Mouse (Mus musculus): Measurements from ENCODE around the gene Gjb2.

The Gjb2 gene

GRCm38 (mm10) chr14:57104106-57105023 is at the start of gene Gjb2:
Gene Gjb2, minus strand, starts transcription at chr14:57104702.
- DNase-seq (ENCODE audit: low spot score in 2 of 2): no peak

- DNase-seq (ENCODE audit: low spot score in 2 of 2): no peak
Observed at GRCm38 (mm10) chr14:57145741-57146140, 41.2 kb upstream of the Gjb2 start.

GRCm38 (mm10) chr14:57135265-57135664 is 30.8 kb upstream of the Gjb2 start:
- no peak for DNase-seq (ENCODE audit: low spot score in 2 of 2)

GRCm38 (mm10) chr14:57133161-57133661 is 28.7 kb upstream of the Gjb2 start, which contains the start of gene Gjb6:
Gene Gjb6, minus strand, starts transcription at chr14:57133611.
- no peak for DNase-seq (ENCODE audit: low spot score in 2 of 2)

GRCm38 (mm10) chr14:57127383-57127782 is 22.9 kb upstream of the Gjb2 start:
- no peak for DNase-seq (ENCODE audit: low spot score in 2 of 2)

GRCm38 (mm10) chr14:57122295-57122694 is 17.8 kb upstream of the Gjb2 start:
- no peak for DNase-seq (ENCODE audit: low spot score in 2 of 2)

GRCm38 (mm10) chr14:57115823-57116544 is 11.5 kb upstream of the Gjb2 start, which contains the start of gene Gm4491:
Gene Gm4491, minus strand, starts transcription at chr14:57115883.
- peak; percentile 52 to 57 for DNase-seq (ENCODE audit: low spot score in 2 of 2)

GRCm38 (mm10) chr14:57109194-57109593 is 4.7 kb upstream of the Gjb2 start:
- no peak for DNase-seq (ENCODE audit: low spot score in 2 of 2)

- DNase-seq (ENCODE audit: low spot score in 2 of 2): no peak
Observed at GRCm38 (mm10) chr14:57107916-57108315, 3.4 kb upstream of the Gjb2 start.

GRCm38 (mm10) chr14:57107091-57107490 is 2.6 kb upstream of the Gjb2 start:
- no peak for DNase-seq (ENCODE audit: low spot score in 2 of 2)

- no peak for DNase-seq (ENCODE audit: low spot score in 2 of 2)
Observed at GRCm38 (mm10) chr14:57105721-57106120, 1.2 kb upstream of the Gjb2 start.

GRCm38 (mm10) chr14:57105111-57105510 is 609 bp upstream of the Gjb2 start:
- no peak for DNase-seq (ENCODE audit: low spot score in 2 of 2)

- DNase-seq (ENCODE audit: low spot score in 2 of 2): no peak
Observed at GRCm38 (mm10) chr14:57103711-57104105, 794 bp downstream of the Gjb2 start.

GRCm38 (mm10) chr14:57103121-57103520 is 1.4 kb downstream of the Gjb2 start:
- no peak for DNase-seq (ENCODE audit: low spot score in 2 of 2)

- DNase-seq (ENCODE audit: low spot score in 2 of 2): no peak
Observed at GRCm38 (mm10) chr14:57101623-57102022, 2.9 kb downstream of the Gjb2 start.

GRCm38 (mm10) chr14:57095855-57096254 is 8.6 kb downstream of the Gjb2 start:
- no peak for DNase-seq (ENCODE audit: low spot score in 2 of 2)

- peak; percentile 25 to 37 for DNase-seq (ENCODE audit: low spot score in 2 of 2)
Observed at GRCm38 (mm10) chr14:57093029-57093428, 11.5 kb downstream of the Gjb2 start.

- no peak for DNase-seq (ENCODE audit: low spot score in 2 of 2)
Observed at GRCm38 (mm10) chr14:57090001-57090400, 14.5 kb downstream of the Gjb2 start.

GRCm38 (mm10) chr14:57089107-57089506 is 15.4 kb downstream of the Gjb2 start:
- DNase-seq (ENCODE audit: low spot score in 2 of 2): no peak

GRCm38 (mm10) chr14:57084180-57084668 is 20.3 kb downstream of the Gjb2 start:
- no peak for DNase-seq (ENCODE audit: low spot score in 2 of 2)

- DNase-seq (ENCODE audit: low spot score in 2 of 2): no peak
Observed at GRCm38 (mm10) chr14:57082863-57083262, 21.6 kb downstream of the Gjb2 start.

GRCm38 (mm10) chr14:57075537-57075936 is 29.0 kb downstream of the Gjb2 start:
- DNase-seq (ENCODE audit: low spot score in 2 of 2): no peak
